Mouse (Mus musculus) heart, postnatal 0 days (tissue): Measurements from ENCODE around the gene Susd1.

Experiments used
- CTCF ChIP-seq: IDR thresholded peaks from 2 replicates; pipeline ENCODE4 v1.5.1; 2016; ENCODE audit warnings: antibody characterized with exemption, control low read depth, low read depth
- EP300 ChIP-seq: IDR thresholded peaks from 2 replicates; pipeline ENCODE4 v1.6.1; 2016; ENCODE audit warnings: antibody characterized with exemption, low read depth

DNA sequence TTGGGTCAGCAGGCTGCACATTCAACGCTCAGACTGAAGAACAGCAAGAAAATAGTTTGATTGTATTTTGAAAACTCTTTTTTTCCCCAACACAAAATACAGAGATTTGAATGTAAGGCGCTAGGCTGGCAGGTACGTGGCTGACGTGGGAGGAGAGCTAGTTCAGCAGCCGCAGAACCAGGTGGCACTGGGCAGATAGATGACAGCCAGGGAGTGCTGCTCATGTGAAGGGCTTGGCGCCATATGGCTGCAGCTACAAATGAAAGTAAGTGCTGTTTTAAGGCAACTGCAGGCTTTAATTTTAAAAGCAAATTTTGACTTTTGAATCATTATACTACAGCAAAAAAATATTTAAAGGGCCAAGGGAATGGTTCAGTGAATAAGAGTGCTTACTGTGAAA lies 24.1 kb upstream of the Susd1 start:
- TF ChIP-seq CTCF (no peak), EP300 (no peak)
